Mouse (Mus musculus) cortical plate, adult 2 months (tissue): Measurements from ENCODE around the gene Cacna2d1. TPM values are rescaled to one million over a fixed set of nuclear protein-coding genes. Genes with fewer than 3 reads are reported as not detected.

Experiments
- H3K27ac ChIP-seq: fragments of 200-500 bp; 2 replicates; pipeline ENCODE4 v1.5.1; 2012; ENCODE audit warnings: low read length, control low read depth, inconsistent platforms; ENCODE audit not compliant: insufficient read depth
- H3K4me1 ChIP-seq: fragments of 200-500 bp; 2 replicates; pipeline ENCODE4 v1.6.1; 2011; ENCODE audit warnings: low read length; ENCODE audit not compliant: control insufficient read depth, insufficient read depth
- H3K4me3 ChIP-seq: fragments of 200-500 bp; 2 replicates; pipeline ENCODE4 v1.5.1; 2011; ENCODE audit warnings: mild to moderate bottlenecking, low read length, control low read depth; ENCODE audit not compliant: insufficient read depth
- CTCF ChIP-seq: fragments of 200-500 bp; IDR thresholded peaks from 2 replicates; pipeline ENCODE4 v1.5.1; 2011; ENCODE audit warnings: mild to moderate bottlenecking, control low read depth, low read length; ENCODE audit not compliant: insufficient read depth; ENCODE audit errors: extremely low read depth
- POLR2A ChIP-seq: fragments of 200-500 bp; IDR thresholded peaks from 2 replicates; pipeline ENCODE4 v1.6.1; 2011; ENCODE audit warnings: mild to moderate bottlenecking, low read length, control low read depth; ENCODE audit not compliant: insufficient read depth; ENCODE audit errors: extremely low read depth
- polyA plus RNA-seq: library from polyadenylated mRNA; depleted of rRNA; stranded (reverse); fragments of >200 nt; gene quantifications from 2 replicates; pipeline ENCODE4 v1.2.3, GENCODE M21; 2012; rRNA removed

Cacna2d1 gene
- polyA plus RNA-seq, 1 experiment: 77.3 TPM

- Histone ChIP-seq H3K27ac (no peak overlapping the region), H3K4me3 (no peak overlapping the region), H3K4me1 (no peaks in the 10 kb centered on the region)
- TF ChIP-seq POLR2A (no peak), CTCF (no peak)
Measured at GRCm38 (mm10) chr5:16414693-16415092, 480.2 kb downstream of the Cacna2d1 start.

- H3K4me3 ChIP-seq: no peak overlapping the region
- TF ChIP-seq POLR2A: no peak
- no peak for TF ChIP-seq CTCF
- no peak overlapping the region for H3K27ac ChIP-seq
- no peaks in the 10 kb centered on the region for H3K4me1 ChIP-seq
Measured at GRCm38 (mm10) chr5:16417996-16418395, 483.5 kb downstream of the Cacna2d1 start.

DNA sequence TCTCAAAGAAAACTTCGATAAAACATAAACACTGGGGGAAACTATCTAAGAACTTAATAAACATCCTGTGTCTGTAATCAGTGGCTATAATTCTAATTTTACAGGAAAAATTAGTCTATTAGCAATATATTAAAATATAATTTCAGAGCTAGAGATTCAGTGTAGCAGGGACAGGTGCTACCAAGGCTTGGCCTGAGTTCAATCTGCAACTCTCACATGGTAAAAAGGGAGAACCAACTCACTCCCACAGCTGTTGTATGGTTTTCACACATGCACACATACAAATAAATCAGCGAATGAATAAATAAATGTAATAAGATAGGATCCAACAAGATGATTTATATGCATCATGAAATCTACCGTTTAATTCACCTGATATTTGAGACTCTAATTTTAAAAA lies 484.0 kb downstream of the Cacna2d1 start:
- Histone ChIP-seq H3K4me1 (no peaks in the 10 kb centered on the region), H3K27ac (no peak overlapping the region), H3K4me3 (no peak overlapping the region)
- no peak for TF ChIP-seq CTCF
- no peak for TF ChIP-seq POLR2A

Other genes with a start within 250 kb of the Cacna2d1 start
- not detected in 2 replicates for gene Speer4c, start 220.4 kb upstream of the Cacna2d1 start, polyA plus RNA-seq